Mouse (Mus musculus): Measurements from ENCODE around the gene Irak2. TPM values are rescaled to one million over a fixed set of nuclear protein-coding genes. Genes with fewer than 3 reads are reported as not detected.

Gene Irak2
- polyA plus RNA-seq, 1 experiment from 2014 or later: 6.3 TPM

DNA sequence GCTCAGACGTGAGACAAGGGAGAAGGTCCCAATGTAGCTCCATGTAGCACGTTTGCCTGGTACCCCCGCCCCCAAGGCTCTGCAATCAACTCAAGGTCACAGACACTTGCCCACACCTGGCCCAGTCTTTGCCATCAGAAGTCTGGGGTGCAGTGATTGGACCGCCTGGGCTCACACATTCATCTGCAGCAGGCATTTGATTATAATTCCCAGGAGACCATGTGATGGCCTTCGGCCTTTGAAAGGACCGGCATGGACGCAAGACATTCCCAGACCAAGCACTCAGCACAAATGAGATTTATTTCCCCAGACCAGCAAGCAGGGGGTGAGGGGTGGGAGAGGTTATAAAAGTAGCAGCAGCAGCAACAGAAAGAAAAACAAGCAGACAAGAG, 51.7 kb downstream of the Irak2 start:
- Histone ChIP-seq H3K4me1 (replicated peaks; ENCODE audit: control insufficient read depth, insufficient read depth, low read length) (peaks cover 17% of the 10 kb centered on the region), H3K4me3 (ENCODE audit: low read length) (no peak overlapping the region), H3K36me3 (ENCODE audit: control insufficient read depth, insufficient read depth, low read length) (no peaks in the 10 kb centered on the region), H3K9me3 (ENCODE audit: control insufficient read depth, low read length) (no peaks in the 10 kb centered on the region), H3K9ac (ENCODE audit: low read length) (peak overlapping the region; percentile 21), H3K27ac (ENCODE audit: low read length) (peak overlapping the region; percentile 79), H3K4me2 (ENCODE audit: low read depth, low read length) (peak overlapping the region; percentile 51; the same call in 1 of the 2 replicates), H3K27me3 (ENCODE audit: control insufficient read depth, insufficient read depth, low read depth, low read length) (no peaks in the 10 kb centered on the region)
- ATAC-seq (ENCODE audit: low read depth): peak; percentile 13
- WGBS: 17% methylated on average over 7 of the region's 7 CpGs

DNA sequence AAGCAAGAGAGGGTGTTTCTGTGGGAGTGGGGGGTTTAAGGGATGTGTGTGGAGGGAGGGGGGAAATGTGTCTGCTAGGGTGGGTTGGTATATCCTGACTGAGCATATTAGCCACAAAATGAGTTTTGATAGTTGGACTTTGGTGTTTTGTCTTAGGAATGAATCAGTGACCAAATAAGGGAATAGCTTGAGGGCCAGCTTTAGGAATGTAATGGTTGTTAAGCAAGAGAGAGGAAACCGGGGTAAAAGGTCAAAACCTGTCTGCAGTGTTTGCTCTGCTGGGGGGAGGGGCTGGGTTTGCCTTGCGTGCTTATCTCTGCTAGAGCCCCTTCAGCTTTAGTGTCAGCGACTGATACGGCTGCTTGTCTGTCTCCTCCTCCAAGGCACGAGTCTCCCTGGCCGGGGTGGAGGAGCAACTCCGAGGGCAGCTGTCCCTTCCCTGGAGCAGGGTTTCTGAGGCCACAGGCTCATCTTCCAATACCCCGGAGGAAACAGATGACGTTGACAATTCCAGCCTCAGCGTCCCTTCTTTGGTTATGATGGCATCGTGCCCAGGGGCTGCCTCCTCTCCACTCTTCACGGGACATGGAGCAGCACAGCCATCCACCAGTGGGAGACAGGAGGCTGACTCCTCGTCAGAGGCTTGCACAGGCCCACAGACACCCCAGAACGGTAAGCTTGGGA, 52.3 kb downstream of the Irak2 start:
- Histone ChIP-seq H3K9me3 (ENCODE audit: control insufficient read depth, low read length) (no peaks in the 10 kb centered on the region), H3K27me3 (ENCODE audit: control insufficient read depth, insufficient read depth, low read depth, low read length) (no peaks in the 10 kb centered on the region), H3K4me3 (ENCODE audit: low read length) (peak overlapping the region; percentile 23), H3K36me3 (ENCODE audit: control insufficient read depth, insufficient read depth, low read length) (no peaks in the 10 kb centered on the region), H3K9ac (ENCODE audit: low read length) (peak overlapping the region; percentile 60), H3K27ac (ENCODE audit: low read length) (peak overlapping the region; percentile 79), H3K4me1 (replicated peaks; ENCODE audit: control insufficient read depth, insufficient read depth, low read length) (peaks cover 17% of the 10 kb centered on the region), H3K4me2 (ENCODE audit: low read depth, low read length) (peak overlapping the region; percentile 51)
- ATAC-seq (ENCODE audit: low read depth): peak; percentile 81
- WGBS: under 1% methylated on average over 14 of the region's 14 CpGs

DNA sequence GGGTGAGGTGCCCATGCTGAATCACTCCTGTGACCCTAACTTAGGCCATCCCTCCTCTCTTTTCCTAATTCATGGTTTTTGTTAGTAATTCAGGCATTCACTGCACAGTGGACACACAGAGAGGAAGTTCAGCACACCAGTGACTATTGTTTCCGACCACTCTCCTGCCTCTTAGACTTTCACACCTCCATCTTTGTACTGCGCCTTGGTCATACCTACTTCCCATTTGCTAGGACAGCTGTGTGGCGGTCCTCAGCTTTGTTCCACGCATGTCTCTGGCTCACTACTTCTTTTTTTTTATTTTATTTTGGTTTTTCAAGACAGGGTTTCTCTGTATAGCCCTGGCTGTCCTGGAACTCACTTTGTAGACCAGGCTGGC, 52.8 kb downstream of the Irak2 start:
- Histone ChIP-seq H3K4me3 (ENCODE audit: low read length) (peak overlapping the region; percentile 23), H3K4me1 (replicated peaks; ENCODE audit: control insufficient read depth, insufficient read depth, low read length) (peaks cover 22% of the 10 kb centered on the region), H3K27ac (ENCODE audit: low read length) (peak overlapping the region; percentile 79), H3K9me3 (ENCODE audit: control insufficient read depth, low read length) (no peaks in the 10 kb centered on the region), H3K4me2 (ENCODE audit: low read depth, low read length) (peak overlapping the region; percentile 51), H3K36me3 (ENCODE audit: control insufficient read depth, insufficient read depth, low read length) (no peaks in the 10 kb centered on the region), H3K27me3 (ENCODE audit: control insufficient read depth, insufficient read depth, low read depth, low read length) (no peaks in the 10 kb centered on the region), H3K9ac (ENCODE audit: low read length) (peak overlapping the region; percentile 60)
- WGBS: 57% methylated on average over 4 of the region's 4 CpGs
- no peak for ATAC-seq (ENCODE audit: low read depth)

DNA sequence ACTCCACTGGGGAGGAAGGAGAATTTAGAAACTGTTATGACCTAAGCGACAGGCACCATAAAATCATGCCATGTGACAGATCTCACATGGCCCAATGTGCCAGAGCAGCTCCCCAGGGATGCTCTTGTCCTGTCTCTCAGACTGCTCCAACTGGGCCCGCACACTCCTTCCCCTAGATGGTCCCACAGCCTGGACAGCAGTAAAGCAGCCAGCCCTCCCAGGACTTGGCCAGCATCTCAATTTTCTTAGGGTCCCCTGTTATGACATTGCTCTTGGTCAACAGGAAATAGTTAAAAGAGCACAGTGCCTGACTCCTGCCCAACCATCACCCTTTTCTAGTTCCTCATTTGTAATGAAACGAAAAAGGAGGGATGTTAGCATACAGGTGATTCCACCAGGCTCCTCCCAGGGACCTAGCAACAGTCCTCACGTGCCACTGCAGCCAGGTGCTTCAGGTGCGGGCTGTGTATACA, 54.4 kb downstream of the Irak2 start:
- no peak for ATAC-seq (ENCODE audit: low read depth)
- Histone ChIP-seq H3K27me3 (ENCODE audit: control insufficient read depth, insufficient read depth, low read depth, low read length) (no peaks in the 10 kb centered on the region), H3K4me3 (ENCODE audit: low read length) (no peak overlapping the region), H3K9me3 (ENCODE audit: control insufficient read depth, low read length) (no peaks in the 10 kb centered on the region), H3K36me3 (ENCODE audit: control insufficient read depth, insufficient read depth, low read length) (no peaks in the 10 kb centered on the region), H3K4me1 (replicated peaks; ENCODE audit: control insufficient read depth, insufficient read depth, low read length) (peaks cover 22% of the 10 kb centered on the region), H3K9ac (ENCODE audit: low read length) (no peak overlapping the region), H3K27ac (ENCODE audit: low read length) (no peak overlapping the region), H3K4me2 (ENCODE audit: low read depth, low read length) (no peak overlapping the region)
- 79% methylated on average over 5 of the region's 5 CpGs for WGBS

DNA sequence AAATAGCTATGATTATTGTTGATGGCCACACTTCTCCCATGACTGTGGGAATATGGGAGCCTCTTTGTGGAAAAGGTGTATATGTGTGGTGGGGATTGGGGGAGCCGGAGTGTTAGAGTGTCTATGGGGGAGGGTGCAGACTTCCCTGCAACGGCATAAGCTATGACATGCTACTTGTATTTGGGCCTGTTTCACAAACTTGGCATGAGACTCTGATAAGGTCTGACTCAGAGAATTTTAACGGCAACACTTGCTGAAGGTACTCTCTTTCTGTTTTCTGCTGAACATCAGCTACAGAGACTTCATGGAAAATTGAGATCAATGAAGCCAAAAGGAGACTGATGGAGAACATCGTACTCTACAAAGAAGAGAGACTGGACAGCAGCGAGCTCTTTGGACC, 55.1 kb downstream of the Irak2 start:
- Histone ChIP-seq H3K4me2 (ENCODE audit: low read depth, low read length) (no peak overlapping the region), H3K27me3 (ENCODE audit: control insufficient read depth, insufficient read depth, low read depth, low read length) (no peaks in the 10 kb centered on the region), H3K9ac (ENCODE audit: low read length) (no peak overlapping the region), H3K9me3 (ENCODE audit: control insufficient read depth, low read length) (no peaks in the 10 kb centered on the region), H3K27ac (ENCODE audit: low read length) (no peak overlapping the region), H3K36me3 (ENCODE audit: control insufficient read depth, insufficient read depth, low read length) (no peaks in the 10 kb centered on the region), H3K4me3 (ENCODE audit: low read length) (no peak overlapping the region), H3K4me1 (replicated peaks; ENCODE audit: control insufficient read depth, insufficient read depth, low read length) (peaks cover 25% of the 10 kb centered on the region)
- 86% methylated on average over 5 of the region's 5 CpGs for WGBS
- ATAC-seq (ENCODE audit: low read depth): no peak

DNA sequence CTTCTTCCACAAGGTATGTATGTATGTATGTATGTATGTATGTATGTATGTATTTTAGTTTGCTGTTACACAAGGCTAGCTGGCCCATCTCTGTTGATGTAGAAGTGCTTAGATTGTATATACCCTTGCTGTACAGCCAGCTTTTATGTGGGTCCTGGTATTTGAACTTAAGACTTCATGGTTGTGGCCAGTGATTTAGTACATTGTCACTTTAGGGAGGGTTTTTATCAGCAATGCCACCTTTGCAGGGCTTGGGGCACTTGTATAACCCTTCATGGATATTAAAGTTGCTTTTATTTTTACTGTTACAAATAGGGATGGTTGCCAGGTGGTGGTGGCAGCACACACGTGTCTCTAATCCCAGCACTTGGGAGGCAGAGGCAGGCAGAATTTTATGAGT, 56.9 kb downstream of the Irak2 start:
- no peak overlapping the region for H3K27ac ChIP-seq (ENCODE audit: low read length)
- H3K9ac ChIP-seq (ENCODE audit: low read length): no peak overlapping the region
- H3K4me3 ChIP-seq (ENCODE audit: low read length): no peak overlapping the region
- no peaks in the 10 kb centered on the region for H3K9me3 ChIP-seq (ENCODE audit: control insufficient read depth, low read length)
- no peaks in the 10 kb centered on the region; the same call in 1 of the 2 replicates for H3K36me3 ChIP-seq (ENCODE audit: control insufficient read depth, insufficient read depth, low read length)
- no peak overlapping the region for H3K4me2 ChIP-seq (ENCODE audit: low read depth, low read length)
- WGBS: 69% methylated on average over 1 of the region's 1 CpGs
- H3K4me1 ChIP-seq (replicated peaks; ENCODE audit: control insufficient read depth, insufficient read depth, low read length): peaks cover 27% of the 10 kb centered on the region
- H3K27me3 ChIP-seq (ENCODE audit: control insufficient read depth, insufficient read depth, low read depth, low read length): no peaks in the 10 kb centered on the region
- no peak for ATAC-seq (ENCODE audit: low read depth)

DNA sequence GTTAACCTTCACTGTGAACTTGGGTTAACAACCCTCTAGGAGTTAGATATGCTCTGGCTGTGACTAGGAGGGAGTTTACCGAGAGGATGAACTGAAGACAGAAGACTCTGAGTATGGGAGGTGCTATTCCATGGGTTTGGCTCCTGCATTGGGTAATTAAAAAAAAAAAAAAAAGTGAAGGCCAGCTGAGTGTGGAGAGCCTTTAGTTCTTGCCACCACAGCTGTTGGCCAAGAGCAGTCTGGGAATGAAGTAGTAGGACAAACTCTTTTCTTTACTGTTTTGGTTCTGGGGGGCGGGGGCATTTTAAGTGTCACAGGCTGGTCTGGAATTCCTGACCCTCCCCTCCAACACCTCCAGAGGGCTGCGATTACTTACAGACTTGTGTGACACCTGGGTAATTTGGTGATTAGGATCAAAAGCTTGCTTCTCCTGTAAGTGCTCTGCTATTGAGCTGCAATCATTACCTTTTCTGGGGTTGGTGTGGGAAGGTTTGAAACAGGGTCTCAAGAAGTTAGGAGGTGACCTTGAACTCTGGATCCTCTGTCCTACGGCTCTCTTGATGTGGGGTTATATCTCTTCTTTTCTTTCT, 57.6 kb downstream of the Irak2 start:
- H3K4me2 ChIP-seq (ENCODE audit: low read depth, low read length): peak overlapping the region; percentile 96
- no peaks in the 10 kb centered on the region for H3K27me3 ChIP-seq (ENCODE audit: control insufficient read depth, insufficient read depth, low read depth, low read length)
- no peak for ATAC-seq (ENCODE audit: low read depth)
- H3K27ac ChIP-seq (ENCODE audit: low read length): peak overlapping the region; percentile 92
- H3K4me3 ChIP-seq (ENCODE audit: low read length): peak overlapping the region; percentile 85
- peaks cover 21% of the 10 kb centered on the region for H3K4me1 ChIP-seq (replicated peaks; ENCODE audit: control insufficient read depth, insufficient read depth, low read length)
- H3K36me3 ChIP-seq (ENCODE audit: control insufficient read depth, insufficient read depth, low read length): no peaks in the 10 kb centered on the region; the same call in 1 of the 2 replicates
- 45% methylated on average over 4 of the region's 4 CpGs for WGBS
- peak overlapping the region; percentile 60 for H3K9ac ChIP-seq (ENCODE audit: low read length)
- no peaks in the 10 kb centered on the region for H3K9me3 ChIP-seq (ENCODE audit: control insufficient read depth, low read length)

DNA sequence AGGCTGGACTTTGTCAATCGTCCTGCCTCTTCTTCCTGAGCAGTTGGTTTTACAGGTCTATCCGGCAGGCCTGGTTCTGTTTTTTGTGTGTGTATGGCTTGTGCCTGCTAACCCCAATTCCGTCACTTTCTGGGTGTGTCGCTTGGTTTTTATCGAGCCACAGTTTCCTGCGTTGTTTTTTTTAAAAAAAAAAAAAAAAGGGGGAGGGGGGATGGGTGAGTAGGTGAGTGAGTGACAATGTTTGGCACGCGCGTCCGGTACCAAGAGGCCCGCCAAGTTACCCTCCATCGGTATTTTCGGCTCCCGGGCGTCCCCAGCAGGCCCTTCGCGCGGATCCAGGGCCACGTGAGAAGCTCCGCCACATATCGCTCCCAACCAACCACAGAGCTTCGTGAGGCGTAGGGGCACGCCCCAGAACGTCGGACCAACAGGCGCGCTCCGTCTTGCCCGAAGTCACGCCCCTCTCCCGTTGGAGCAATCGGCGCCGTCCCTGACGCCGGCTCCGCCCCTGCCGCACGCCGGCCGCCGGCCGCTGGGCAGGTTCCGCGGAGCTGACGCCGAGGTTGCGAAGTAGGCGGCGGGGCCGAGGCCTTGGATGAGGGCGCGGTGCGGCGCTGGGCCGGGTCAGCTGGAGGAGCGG, 58.4 kb downstream of the Irak2 start, which contains the start of gene Tatdn2:
Tatdn2 (plus strand) TSS at position 469 of the 640 bp plus-strand sequence.
- Histone ChIP-seq H3K4me3 (ENCODE audit: low read length) (peak within 1 kb of the TSS; percentile 85), H3K27me3 (ENCODE audit: control insufficient read depth, insufficient read depth, low read depth, low read length) (no peaks in the 10 kb centered on the region), H3K27ac (ENCODE audit: low read length) (peak within 1 kb of the TSS; percentile 94), H3K9ac (ENCODE audit: low read length) (peak within 1 kb of the TSS; percentile 83), H3K9me3 (ENCODE audit: control insufficient read depth, low read length) (no peaks in the 10 kb centered on the region), H3K4me1 (replicated peaks; ENCODE audit: control insufficient read depth, insufficient read depth, low read length) (peaks cover 18% of the 10 kb centered on the region), H3K4me2 (ENCODE audit: low read depth, low read length) (peak within 1 kb of the TSS; percentile 96), H3K36me3 (ENCODE audit: control insufficient read depth, insufficient read depth, low read length) (peaks cover 3% of the 10 kb centered on the region)
- under 1% methylated on average over 56 of the region's 58 CpGs for WGBS
- peak; percentile 99 for ATAC-seq (ENCODE audit: low read depth)

Measured in lung, embryonic 16.5 days (tissue).